Mouse (Mus musculus) embryonic facial prominence, embryonic 13.5 days (tissue): ENCODE results near the gene Zfp879. TPM values are rescaled to one million over a fixed set of nuclear protein-coding genes. Genes with fewer than 3 reads are reported as not detected.

Experiments used
- ATAC-seq: fragments of 200-750 bp; cut with Nextera tagmentation; 2 replicates; pipeline ENCODE4 v1.8.0; 2017; ENCODE audit warnings: low read depth; ENCODE audit not compliant: insufficient number of reproducible peaks, insufficient read depth, low FRiP score, low TSS enrichment
- H3K27ac ChIP-seq: fragments of 300-500 bp; sonication (generic); 2 replicates; pipeline ENCODE4 v1.5.1; 2015; ENCODE audit warnings: moderate library complexity, mild to moderate bottlenecking, inconsistent platforms
- H3K27me3 ChIP-seq: fragments of 300-500 bp; sonication (generic); 2 replicates; pipeline ENCODE4 v1.6.1; 2015; ENCODE audit warnings: mild to moderate bottlenecking, inconsistent platforms
- H3K36me3 ChIP-seq: fragments of 300-500 bp; sonication (generic); 2 replicates; pipeline ENCODE4 v1.6.1; 2015; ENCODE audit warnings: mild to moderate bottlenecking, inconsistent platforms
- H3K4me1 ChIP-seq: fragments of 300-500 bp; sonication (generic); 2 replicates; pipeline ENCODE4 v1.6.1; 2015; ENCODE audit warnings: inconsistent platforms
- H3K4me2 ChIP-seq: fragments of 300-500 bp; sonication (generic); 2 replicates; pipeline ENCODE4 v1.6.1; 2015; ENCODE audit warnings: moderate library complexity, mild to moderate bottlenecking, inconsistent platforms
- H3K4me3 ChIP-seq: fragments of 300-500 bp; sonication (generic); 2 replicates; pipeline ENCODE4 v1.5.1; 2015; ENCODE audit warnings: mild to moderate bottlenecking, inconsistent platforms
- H3K9ac ChIP-seq: fragments of 300-500 bp; sonication (generic); 2 replicates; pipeline ENCODE4 v1.6.1; 2015; ENCODE audit warnings: mild to moderate bottlenecking, inconsistent platforms
- H3K9me3 ChIP-seq: fragments of 300-500 bp; sonication (generic); 2 replicates; pipeline ENCODE4 v1.6.1; 2016; ENCODE audit warnings: inconsistent platforms
- WGBS: fragments of 180-500 bp; shearing (Covaris S2); methylation state at CpG from one replicate; pipeline ENCODE4 v1.1.7; 2015; ENCODE audit warnings: mixed read lengths; 5-methylcytosine and 5-hydroxymethylcytosine counted together
- polyA plus RNA-seq: library from polyadenylated mRNA; unstranded; fragments of >200 nt; fragmentation: Nextera tagmentation; extraction: Ambion mirVana; gene quantifications from 2 replicates; pipeline ENCODE4 v1.2.1, GENCODE M21; 2015

The Zfp879 gene
- polyA plus RNA-seq, 1 experiment from 2014 or later = 0.73 TPM

DNA sequence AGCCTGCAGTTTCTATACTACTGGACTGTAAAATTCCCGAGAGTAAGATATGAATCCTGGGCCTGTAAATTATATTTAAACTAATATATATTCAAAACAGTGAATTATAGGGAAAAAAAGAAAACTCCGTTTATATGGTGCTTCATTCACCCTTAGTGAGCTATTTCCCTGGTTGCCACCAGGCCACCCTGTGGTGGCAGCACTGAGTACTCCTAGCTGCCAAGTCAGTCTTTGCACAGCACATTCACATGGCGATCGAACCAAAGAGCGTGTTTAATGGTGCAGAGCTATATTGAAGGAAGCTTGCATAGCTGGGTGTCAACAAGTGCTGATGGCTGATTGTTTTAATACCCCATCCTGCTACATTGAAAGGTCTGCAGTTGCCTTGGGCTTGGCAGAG, 5.7 kb upstream of the Zfp879 start:
- peaks cover 56% of the 10 kb centered on the region for H3K27me3 ChIP-seq
- H3K4me2 ChIP-seq = no peak overlapping the region
- peaks cover 7% of the 10 kb centered on the region; the same call in 1 of the 2 replicates for H3K9me3 ChIP-seq
- H3K4me3 ChIP-seq = no peak overlapping the region
- H3K9ac ChIP-seq = no peak overlapping the region
- no peaks in the 10 kb centered on the region for H3K36me3 ChIP-seq
- H3K4me1 ChIP-seq = peaks cover 18% of the 10 kb centered on the region
- no peak for ATAC-seq
- 76% methylated on average over 5 of the region's 5 CpGs for WGBS
- no peak overlapping the region for H3K27ac ChIP-seq

GRCm38 (mm10) chr11:50845951-50846350, 4.6 kb upstream of the Zfp879 start:
- ATAC-seq = no peak
- no peak overlapping the region for H3K4me3 ChIP-seq
- H3K36me3 ChIP-seq = no peaks in the 10 kb centered on the region
- H3K9ac ChIP-seq = no peak overlapping the region
- H3K9me3 ChIP-seq = peaks cover 7% of the 10 kb centered on the region; the same call in 1 of the 2 replicates
- no peak overlapping the region for H3K27ac ChIP-seq
- WGBS = 91% methylated on average over 3 of the region's 3 CpGs
- peaks cover 45% of the 10 kb centered on the region for H3K27me3 ChIP-seq
- H3K4me1 ChIP-seq = peaks cover 15% of the 10 kb centered on the region
- H3K4me2 ChIP-seq = no peak overlapping the region

DNA sequence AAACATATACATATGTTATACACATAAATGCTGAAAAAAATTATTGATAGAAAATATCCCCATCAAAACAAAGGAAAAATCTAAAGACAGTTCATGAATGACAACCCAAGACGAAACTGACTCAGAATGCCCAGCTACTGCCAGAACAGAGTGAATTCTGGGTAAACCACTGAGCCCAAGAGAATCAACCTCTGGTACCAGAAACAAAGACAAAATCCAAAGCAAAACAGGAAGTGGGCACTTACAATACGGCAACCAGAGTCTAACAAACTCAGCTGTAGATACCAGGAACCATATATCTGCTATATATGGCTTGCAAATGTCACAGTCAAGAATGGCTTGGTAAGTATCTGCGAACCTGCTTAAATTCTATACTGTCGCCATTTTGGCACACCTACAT, 5.6 kb downstream of the Zfp879 start:
- H3K4me2 ChIP-seq = no peak overlapping the region
- H3K36me3 ChIP-seq = peaks cover 15% of the 10 kb centered on the region
- no peak overlapping the region for H3K27ac ChIP-seq
- H3K4me3 ChIP-seq = no peak overlapping the region
- no peak overlapping the region for H3K9ac ChIP-seq
- peaks cover 10% of the 10 kb centered on the region for H3K4me1 ChIP-seq
- WGBS = 83% methylated on average over 4 of the region's 4 CpGs
- ATAC-seq = no peak
- no peaks in the 10 kb centered on the region for H3K27me3 ChIP-seq
- peaks cover 10% of the 10 kb centered on the region for H3K9me3 ChIP-seq

GRCm38 (mm10) chr11:50827010-50827953, 14.1 kb downstream of the Zfp879 start, which contains the start of gene Zfp354c:
Gene Zfp354c (minus strand): TSS chr11:50827724.
- Histone ChIP-seq H3K9ac (peak within 1 kb of the TSS; percentile 97), H3K27ac (peak within 1 kb of the TSS; percentile 74), H3K4me3 (peak within 1 kb of the TSS; percentile 88), H3K4me1 (peaks cover 8% of the 10 kb centered on the region), H3K36me3 (peaks cover 39% of the 10 kb centered on the region), H3K9me3 (no peaks in the 10 kb centered on the region), H3K4me2 (peak within 1 kb of the TSS; percentile 68), H3K27me3 (no peaks in the 10 kb centered on the region)
- WGBS = under 1% methylated on average over 45 of the region's 45 CpGs
- ATAC-seq = peak; percentile 92

GRCm38 (mm10) chr11:50826214-50826613, 15.1 kb downstream of the Zfp879 start:
- Histone ChIP-seq H3K36me3 (peaks cover 48% of the 10 kb centered on the region), H3K4me3 (peak overlapping the region; percentile 88), H3K27ac (no peak overlapping the region), H3K9me3 (no peaks in the 10 kb centered on the region), H3K4me2 (peak overlapping the region; percentile 68), H3K9ac (peak overlapping the region; percentile 97), H3K4me1 (peaks cover 8% of the 10 kb centered on the region), H3K27me3 (no peaks in the 10 kb centered on the region)
- ATAC-seq = no peak
- 29% methylated on average over 2 of the region's 2 CpGs for WGBS

- no peak overlapping the region for H3K4me3 ChIP-seq
- no peak overlapping the region for H3K4me2 ChIP-seq
- peaks cover 99% of the 10 kb centered on the region for H3K36me3 ChIP-seq
- ATAC-seq = no peak
- WGBS = 97% methylated on average over 4 of the region's 4 CpGs
- H3K9me3 ChIP-seq = peaks cover 65% of the 10 kb centered on the region
- H3K9ac ChIP-seq = no peak overlapping the region
- no peak overlapping the region for H3K27ac ChIP-seq
- no peaks in the 10 kb centered on the region for H3K27me3 ChIP-seq
- H3K4me1 ChIP-seq = no peaks in the 10 kb centered on the region
Observed at GRCm38 (mm10) chr11:50814233-50814632, 27.1 kb downstream of the Zfp879 start.

DNA sequence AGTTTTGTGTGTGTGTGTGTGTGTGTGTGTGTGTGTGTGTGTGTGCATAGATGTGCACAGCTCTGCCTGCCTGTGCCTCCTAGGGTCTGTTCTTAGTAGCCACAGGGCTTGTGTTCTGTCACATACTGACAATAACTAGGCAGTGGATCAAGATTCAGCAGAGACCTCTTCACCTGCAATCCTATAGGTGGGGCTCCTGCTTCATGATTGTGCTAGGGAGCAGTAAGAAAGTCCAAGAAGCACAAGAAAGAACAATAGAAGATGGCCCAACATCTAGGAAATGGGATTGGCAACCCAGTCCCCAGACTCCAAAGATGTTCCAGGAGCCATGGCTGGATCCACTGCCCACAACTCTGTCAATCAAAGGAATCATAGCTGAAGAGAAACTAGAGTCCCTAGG, 42.5 kb downstream of the Zfp879 start:
- no peaks in the 10 kb centered on the region for H3K27me3 ChIP-seq
- peaks cover 36% of the 10 kb centered on the region for H3K36me3 ChIP-seq
- H3K4me2 ChIP-seq = no peak overlapping the region
- ATAC-seq = no peak
- no peaks in the 10 kb centered on the region for H3K9me3 ChIP-seq
- H3K4me1 ChIP-seq = no peaks in the 10 kb centered on the region
- H3K9ac ChIP-seq = no peak overlapping the region
- no peak overlapping the region for H3K27ac ChIP-seq
- no peak overlapping the region for H3K4me3 ChIP-seq

DNA sequence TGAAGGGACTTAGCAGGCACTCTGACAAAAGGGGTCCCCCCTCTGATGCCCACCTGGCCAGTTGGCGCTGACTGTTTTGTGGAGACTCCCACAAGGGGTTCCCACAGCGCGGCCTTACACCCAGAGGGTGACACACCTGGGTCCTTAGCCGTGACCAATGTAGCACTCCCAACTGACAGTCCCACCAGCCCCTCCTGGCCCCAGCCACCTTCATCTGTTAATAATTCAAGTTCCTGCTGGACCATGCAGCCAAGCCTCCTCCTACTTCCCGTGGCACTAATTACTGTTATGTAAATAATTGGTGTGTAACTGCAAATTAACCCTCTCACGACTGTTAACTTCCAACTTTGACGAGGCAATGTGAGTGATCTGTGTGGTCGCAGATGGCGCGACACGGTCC, 43.7 kb downstream of the Zfp879 start:
- 69% methylated on average over 11 of the region's 11 CpGs for WGBS
- Histone ChIP-seq H3K36me3 (peaks cover 30% of the 10 kb centered on the region), H3K9ac (no peak overlapping the region), H3K9me3 (no peaks in the 10 kb centered on the region), H3K4me1 (no peaks in the 10 kb centered on the region), H3K27ac (no peak overlapping the region), H3K4me3 (no peak overlapping the region), H3K4me2 (no peak overlapping the region), H3K27me3 (no peaks in the 10 kb centered on the region)
- no peak for ATAC-seq

Other genes with a start within 250 kb of the Zfp879 start
- gene Adamts2, start 239.5 kb downstream of the Zfp879 start, polyA plus RNA-seq = 12.0 and 13.8 TPM in 2 replicates
- 51.3 and 53.0 TPM in 2 replicates for gene Zfp354c, start 13.8 kb downstream of the Zfp879 start, polyA plus RNA-seq
- gene Grm6, start 9.1 kb upstream of the Zfp879 start, polyA plus RNA-seq = not detected in 2 replicates
- gene Zfp454, start 46.1 kb upstream of the Zfp879 start, polyA plus RNA-seq = 12.3 and 13.3 TPM in 2 replicates
- gene Zfp2, start 74.6 kb upstream of the Zfp879 start, polyA plus RNA-seq = 13.3 and 15.3 TPM in 2 replicates
- gene Zfp354b, start 90.1 kb upstream of the Zfp879 start, polyA plus RNA-seq = 1.4 and 2.1 TPM in 2 replicates
- gene 4933414I15Rik, start 102.2 kb upstream of the Zfp879 start, polyA plus RNA-seq = not detected in 2 replicates
- not detected in 2 replicates for gene Prop1, start 112.2 kb upstream of the Zfp879 start, polyA plus RNA-seq
- not detected in 2 replicates for gene Olfr1378, start 125.0 kb upstream of the Zfp879 start, polyA plus RNA-seq
- not detected in 2 replicates for gene Olfr1377, start 140.4 kb upstream of the Zfp879 start, polyA plus RNA-seq
- not detected in 2 replicates for gene Olfr51, start 162.0 kb upstream of the Zfp879 start, polyA plus RNA-seq
- gene Olfr54, start 172.7 kb upstream of the Zfp879 start, polyA plus RNA-seq = not detected in 2 replicates
- not detected in 2 replicates for gene Olfr1375, start 206.6 kb upstream of the Zfp879 start, polyA plus RNA-seq
- 8.7 and 11.8 TPM in 2 replicates for gene Zfp354a, start 217.7 kb upstream of the Zfp879 start, polyA plus RNA-seq